Comparison of ENCODE assay signal across 9 mouse cellular contexts in the genomic region with DNA sequence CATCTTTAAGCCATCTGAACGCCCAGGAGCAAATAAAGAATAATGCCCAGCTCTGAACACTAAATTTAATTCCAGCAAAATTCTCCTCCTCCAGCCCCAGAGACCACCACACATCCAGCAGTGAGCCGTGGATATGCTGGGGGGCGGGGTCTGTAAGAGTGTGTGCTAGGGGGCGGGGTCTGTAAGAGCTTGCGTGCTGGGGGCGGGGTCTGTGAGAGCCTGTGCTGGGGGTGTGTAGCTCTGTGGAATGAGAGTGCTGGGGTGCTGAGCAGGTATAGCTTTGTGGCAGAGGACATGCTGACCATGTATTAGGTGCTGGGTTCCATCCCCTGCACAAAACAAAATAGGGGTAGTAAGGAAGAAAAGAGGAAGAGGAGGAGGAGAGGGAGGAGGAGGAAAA.
DNase-seq lines count a peak whose midpoint lies in the region; ATAC-seq and TF ChIP-seq lines count a peak whose summit lies in the region.
"Had no signal": no experiment of that assay in that cellular context is flagged by ENCODE, and none has a peak within 500 bp of the region (broad histone marks: within the 10 kb centered on the region; RNA-seq: fewer than 3 reads in every experiment).

No protein-coding gene starts in this region.

- H3K36me3 ChIP-seq in heart, embryonic 16.5 days (ENCODE audit: control insufficient read depth, insufficient read depth) = no peaks in the 10 kb centered on the region
- no peaks in the 10 kb centered on the region for H3K36me3 ChIP-seq in forebrain, embryonic 16.5 days (ENCODE audit: control insufficient read depth, insufficient read depth)
- H3K36me3 ChIP-seq in liver, embryonic 14.5 days (replicated peaks; ENCODE audit: control insufficient read depth, insufficient read depth, low read depth) = no peaks in the 10 kb centered on the region
- no peaks in the 10 kb centered on the region for H3K36me3 ChIP-seq in neural tube, embryonic 13.5 days

- no peak overlapping the region for H3K9ac ChIP-seq in heart, embryonic 16.5 days (ENCODE audit: low read length)
- H3K9ac ChIP-seq in forebrain, embryonic 16.5 days (replicated peaks; ENCODE audit: low read depth, low read length) = no peak overlapping the region
- H3K9ac ChIP-seq in liver, embryonic 14.5 days (replicated peaks) = no peak overlapping the region
- H3K9ac ChIP-seq in neural tube, embryonic 13.5 days = no peak overlapping the region

- no peak overlapping the region for H3K4me3 ChIP-seq in heart, embryonic 16.5 days (ENCODE audit: low read length)
- H3K4me3 ChIP-seq in forebrain, embryonic 16.5 days (replicated peaks; ENCODE audit: low read length) = no peak overlapping the region
- no peak overlapping the region for H3K4me3 ChIP-seq in liver, embryonic 14.5 days (ENCODE audit: insufficient read depth in 1 of 2, low read depth in 2 of 2, low read length in 2 of 2)
- H3K4me3 ChIP-seq in neural tube, embryonic 13.5 days = no peak overlapping the region
- H3K4me3 ChIP-seq: erythroblast, embryonic 14.5 days had no signal

- TF ChIP-seq EP300 in liver, embryonic 14.5 days (IDR thresholded peaks at IDR 0.05; ENCODE audit: low read depth) = no peak

- no peak overlapping the region for H3K4me2 ChIP-seq in heart, embryonic 16.5 days (ENCODE audit: low read depth, low read length)
- no peak overlapping the region; the same call in 1 of the 2 replicates for H3K4me2 ChIP-seq in forebrain, embryonic 16.5 days (ENCODE audit: low read length)
- no peak overlapping the region for H3K4me2 ChIP-seq in liver, embryonic 14.5 days (ENCODE audit: low read depth)
- H3K4me2 ChIP-seq in neural tube, embryonic 13.5 days = no peak overlapping the region

- no peaks in the 10 kb centered on the region for H3K9me3 ChIP-seq in heart, embryonic 16.5 days (replicated peaks; ENCODE audit: control insufficient read depth, low read length)
- H3K9me3 ChIP-seq in forebrain, embryonic 16.5 days (ENCODE audit: control insufficient read depth, low read length) = no peaks in the 10 kb centered on the region
- no peaks in the 10 kb centered on the region for H3K9me3 ChIP-seq in liver, embryonic 14.5 days (ENCODE audit: control insufficient read depth, low read length)
- no peaks in the 10 kb centered on the region for H3K9me3 ChIP-seq in neural tube, embryonic 13.5 days

- H3K4me1 ChIP-seq in heart, embryonic 16.5 days (ENCODE audit: control insufficient read depth, insufficient read depth, low read length) = peaks cover 17% of the 10 kb centered on the region
- H3K4me1 ChIP-seq in forebrain, embryonic 16.5 days (replicated peaks; ENCODE audit: control insufficient read depth, insufficient read depth, low read length) = no peaks in the 10 kb centered on the region
- peaks cover 0 to 13% of the 10 kb centered on the region in 2 experiments; a peak in 2 of 4 replicates for H3K4me1 ChIP-seq in liver, embryonic 14.5 days (replicated peaks; ENCODE audit: control insufficient read depth in 2 of 2, insufficient read depth in 2 of 2, low read length in 1 of 2)
- peaks cover 22% of the 10 kb centered on the region for H3K4me1 ChIP-seq in neural tube, embryonic 13.5 days (replicated peaks)

- no peak for TF ChIP-seq CTCF in liver, embryonic 14.5 days (IDR thresholded peaks at IDR 0.05; ENCODE audit: low read depth)

- H3K27ac ChIP-seq in heart, embryonic 16.5 days (ENCODE audit: low read length) = no peak overlapping the region
- H3K27ac ChIP-seq in forebrain, embryonic 16.5 days (ENCODE audit: low read length) = no peak overlapping the region
- H3K27ac ChIP-seq in liver, embryonic 14.5 days = no peak overlapping the region
- no peak overlapping the region for H3K27ac ChIP-seq in neural tube, embryonic 13.5 days (replicated peaks)

- WGBS in heart, embryonic 16.5 days = 29% methylated on average over 6 of the region's 6 CpGs
- WGBS in forebrain, embryonic 16.5 days = 18% methylated on average over 6 of the region's 6 CpGs
- WGBS in liver, embryonic 14.5 days (ENCODE audit: insufficient replicate concordance) = 17% methylated on average over 6 of the region's 6 CpGs
- 24% methylated on average over 6 of the region's 6 CpGs for WGBS in neural tube, embryonic 13.5 days

- intact Hi-C loops in heart, postnatal 10 days (cut with DNase I) = no loop called here

- no peaks in the 10 kb centered on the region for H3K27me3 ChIP-seq in heart, embryonic 16.5 days (ENCODE audit: control insufficient read depth, insufficient read depth, low read length)
- H3K27me3 ChIP-seq in forebrain, embryonic 16.5 days (replicated peaks; ENCODE audit: control insufficient read depth, insufficient read depth, low read length) = no peaks in the 10 kb centered on the region
- no peaks in the 10 kb centered on the region for H3K27me3 ChIP-seq in liver, embryonic 14.5 days (ENCODE audit: control insufficient read depth, insufficient read depth, low read length)
- no peaks in the 10 kb centered on the region for H3K27me3 ChIP-seq in neural tube, embryonic 13.5 days

- no peak for DNase-seq in heart, postnatal 10 days
- no peak for DNase-seq in liver, embryonic 14.5 days (ENCODE audit: low read depth in 3 of 3, low spot score in 3 of 3)
- no peak for DNase-seq in frontal cortex, postnatal 10 days (ENCODE audit: low spot score in 2 of 2)
- no peak for DNase-seq in left cerebral cortex, adult 18-20 months (ENCODE audit: low spot score in 2 of 2)
- DNase-seq in urinary bladder, adult 18-20 months (ENCODE audit: low spot score in 2 of 2) = no peak

- 0 out of 2 replicates have a peak, but pooled peaks have one; percentile 15 for ATAC-seq in heart, embryonic 16.5 days (replicated peaks; ENCODE audit: extremely low read depth, insufficient read depth, low FRiP score)
- ATAC-seq in forebrain, embryonic 16.5 days = peak; percentile 76
- ATAC-seq in liver, embryonic 14.5 days (ENCODE audit: insufficient read depth) = peak; percentile 26; the same call in 1 of the 2 replicates
- peak; percentile 57 for ATAC-seq in neural tube, embryonic 13.5 days (ENCODE audit: low read depth)

Comparison
In these comparisons a context has a peak if more than half of its experiments do, and no peak if none do; other contexts are left out.
1. ATAC-seq: peak in every context shown above with its lines; median percentile 76 in forebrain, embryonic 16.5 days; 57 in neural tube, embryonic 13.5 days; 26 in liver, embryonic 14.5 days; 15 in heart, embryonic 16.5 days.